Mouse (Mus musculus): ENCODE measurements around the gene Thbd. TPM values are rescaled to one million over a fixed set of nuclear protein-coding genes. Genes with fewer than 3 reads are reported as not detected.

Thbd gene
- total and polyA plus RNA-seq, 2 experiments from 2014 or later = 11.1 to 24.2 TPM

DNA sequence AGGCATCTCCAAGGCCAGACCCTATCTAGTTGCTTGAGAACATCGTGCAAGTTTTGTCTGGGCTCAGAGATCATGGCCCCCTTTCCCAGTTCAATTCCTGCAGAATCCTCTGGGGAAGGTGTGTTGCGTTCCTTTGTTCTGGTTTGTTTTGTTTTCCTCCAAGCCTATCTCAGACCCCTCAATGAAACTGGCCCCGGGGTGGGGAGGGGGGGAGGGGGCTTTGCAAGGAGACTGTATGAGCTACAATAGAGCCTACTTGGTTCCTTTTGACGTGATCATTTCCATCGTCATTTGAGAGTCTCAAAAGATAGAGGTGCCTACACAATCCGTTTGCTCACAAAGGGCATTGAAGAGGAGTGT lies 753 bp upstream of the Thbd start:
- H3K4me1 ChIP-seq (ENCODE audit: insufficient read depth) = peaks cover 18% of the 10 kb centered on the region; the same call in 1 of the 2 replicates
- no peaks in the 10 kb centered on the region for H3K36me3 ChIP-seq (ENCODE audit: insufficient read depth)
- no peak overlapping the region; the same call in 1 of the 2 replicates for H3K4me2 ChIP-seq (ENCODE audit: low read depth)
- H3K4me3 ChIP-seq (ENCODE audit: low read depth, low read length) = no peak overlapping the region
- no peak for DNase-seq
- H3K27ac ChIP-seq (ENCODE audit: low read depth, low read length) = no peak overlapping the region
- H3K9ac ChIP-seq = no peak overlapping the region
- no peak for TF ChIP-seq CTCF (IDR thresholded peaks at IDR 0.05; ENCODE audit: low read depth)
- H3K9me3 ChIP-seq (ENCODE audit: low read length) = no peaks in the 10 kb centered on the region
- peaks cover 31% of the 10 kb centered on the region for H3K27me3 ChIP-seq (ENCODE audit: insufficient read depth, low read length)
- WGBS = 11% methylated on average over 6 of the region's 6 CpGs
- no peak for ATAC-seq

DNA sequence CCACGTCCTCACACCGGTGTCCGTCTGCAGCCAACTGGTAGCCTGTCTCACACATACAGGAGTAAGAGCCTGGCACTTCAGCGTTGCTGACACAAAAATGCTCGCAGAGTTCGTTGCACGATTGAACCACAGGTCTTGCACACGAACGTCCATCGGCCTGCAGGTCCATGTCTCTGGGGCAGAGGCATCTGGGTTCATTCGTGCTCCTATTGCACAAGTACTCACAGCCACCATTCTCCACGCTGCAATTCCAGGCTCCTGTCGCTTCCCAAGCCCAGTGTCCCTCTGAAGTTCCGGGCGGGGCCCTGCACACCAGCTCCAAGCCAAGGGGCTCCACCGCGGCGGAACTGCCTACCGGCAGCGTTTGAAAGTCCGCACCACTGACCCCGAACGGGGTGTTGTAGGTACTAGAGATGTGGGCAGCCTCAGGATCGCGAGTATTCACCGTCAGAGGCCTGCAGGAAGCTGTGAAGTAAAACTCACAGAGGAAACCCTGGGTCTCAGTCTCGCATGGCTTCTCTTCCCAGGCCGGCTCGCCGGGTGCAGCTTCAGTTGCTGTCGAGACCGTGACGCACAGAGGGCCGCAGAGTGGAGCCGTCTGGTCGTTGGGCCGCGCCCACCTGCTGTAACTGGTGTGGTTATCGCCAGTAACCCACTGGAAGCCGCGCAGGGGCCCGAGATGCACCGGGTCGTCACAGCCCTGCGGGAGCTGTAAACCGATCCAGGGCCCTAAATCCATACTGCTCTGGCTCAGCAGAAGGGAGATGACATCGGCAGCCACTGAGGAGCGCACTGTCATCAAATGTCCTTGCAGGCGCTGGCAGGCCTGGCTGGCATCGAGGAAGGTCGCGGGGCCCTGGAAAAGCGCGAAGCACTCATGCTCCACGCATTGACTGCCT lies 768 bp downstream of the Thbd start:
- H3K4me1 ChIP-seq (ENCODE audit: insufficient read depth) = peaks cover 18% of the 10 kb centered on the region; the same call in 1 of the 2 replicates
- DNase-seq = peak; percentile 51
- H3K36me3 ChIP-seq (ENCODE audit: insufficient read depth) = no peaks in the 10 kb centered on the region
- TF ChIP-seq CTCF (IDR thresholded peaks at IDR 0.05; ENCODE audit: low read depth) = no peak
- H3K27ac ChIP-seq (ENCODE audit: low read depth, low read length) = no peak overlapping the region
- H3K4me2 ChIP-seq (ENCODE audit: low read depth) = peak overlapping the region; percentile 54
- H3K9ac ChIP-seq = peak overlapping the region; percentile 22; the same call in 1 of the 2 replicates
- WGBS = 5% methylated on average over 55 of the region's 55 CpGs
- peaks cover 31% of the 10 kb centered on the region for H3K27me3 ChIP-seq (ENCODE audit: insufficient read depth, low read length)
- H3K4me3 ChIP-seq (ENCODE audit: low read depth, low read length) = peak overlapping the region; percentile 25
- peak; percentile 32 for ATAC-seq
- no peaks in the 10 kb centered on the region for H3K9me3 ChIP-seq (ENCODE audit: low read length)

DNA sequence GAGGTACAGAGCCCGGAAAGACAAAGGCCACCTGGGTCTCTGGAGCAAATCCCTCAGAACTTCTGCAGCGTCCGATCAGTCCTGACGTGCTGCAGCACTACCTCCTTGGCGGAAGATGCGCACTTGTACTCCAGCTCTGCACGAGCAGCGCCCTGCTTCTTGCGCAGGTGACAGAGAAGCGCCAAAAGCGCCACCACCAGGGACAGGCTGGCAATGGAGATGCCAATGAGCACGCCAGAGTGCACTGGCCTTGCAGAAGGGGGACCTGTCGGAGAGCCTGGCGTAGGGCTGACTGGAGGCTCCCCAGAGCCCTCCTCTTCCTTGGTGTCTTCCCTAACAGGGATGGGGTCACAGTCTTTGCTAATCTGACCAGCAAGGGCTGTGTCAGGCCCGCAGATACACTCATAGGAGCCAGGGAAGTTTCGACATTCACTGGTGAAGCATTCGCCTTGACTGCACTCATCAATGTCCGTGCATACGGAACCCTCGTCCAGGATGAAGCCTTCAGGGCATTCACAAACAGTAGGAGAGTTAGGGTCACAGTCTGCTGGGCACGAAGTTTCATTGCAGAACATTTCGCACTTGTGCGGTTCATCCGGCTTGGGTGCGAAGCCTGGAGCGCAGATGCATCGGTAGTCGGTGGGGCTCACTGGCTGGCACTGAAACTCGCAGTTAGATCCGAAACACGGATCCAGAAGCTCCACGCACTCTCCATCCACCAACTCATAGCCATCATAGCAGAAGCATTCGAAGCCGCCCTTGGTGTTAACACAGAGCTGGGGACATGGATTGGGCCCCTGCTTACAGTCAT lies 1.6 kb downstream of the Thbd start:
- no peaks in the 10 kb centered on the region for H3K9me3 ChIP-seq (ENCODE audit: low read length)
- H3K36me3 ChIP-seq (ENCODE audit: insufficient read depth) = no peaks in the 10 kb centered on the region
- peak overlapping the region; percentile 25 for H3K4me3 ChIP-seq (ENCODE audit: low read depth, low read length)
- DNase-seq = peak; percentile 53
- ATAC-seq = peak; percentile 17; the same call in 1 of the 2 replicates
- H3K9ac ChIP-seq = no peak overlapping the region
- H3K27me3 ChIP-seq (ENCODE audit: insufficient read depth, low read length) = peaks cover 31% of the 10 kb centered on the region
- peak; percentile 55 for TF ChIP-seq CTCF (IDR thresholded peaks at IDR 0.05; ENCODE audit: low read depth)
- WGBS = 9% methylated on average over 34 of the region's 34 CpGs
- H3K4me2 ChIP-seq (ENCODE audit: low read depth) = peak overlapping the region; percentile 54
- no peak overlapping the region for H3K27ac ChIP-seq (ENCODE audit: low read depth, low read length)
- peaks cover 18% of the 10 kb centered on the region; the same call in 1 of the 2 replicates for H3K4me1 ChIP-seq (ENCODE audit: insufficient read depth)

DNA sequence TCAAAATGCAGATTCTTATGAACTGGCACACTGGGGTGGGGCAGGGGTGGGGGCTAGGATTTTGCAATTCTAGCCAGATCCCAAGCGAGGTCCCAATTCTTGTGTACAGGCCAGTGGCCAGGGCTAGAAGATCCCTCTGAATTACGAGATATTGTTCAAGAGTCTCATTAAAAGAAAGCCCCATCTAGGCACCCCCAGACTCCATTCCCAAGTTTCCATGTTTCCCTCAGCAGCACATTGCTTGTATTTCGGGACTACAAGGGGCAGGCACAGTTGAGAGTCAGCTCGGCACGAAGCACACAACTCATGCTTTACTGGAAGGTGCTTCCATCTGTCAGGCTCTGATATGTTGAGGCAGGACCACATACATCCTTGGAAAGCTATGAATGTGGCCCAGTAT lies 3.1 kb downstream of the Thbd start:
- Histone ChIP-seq H3K27ac (ENCODE audit: low read depth, low read length) (no peak overlapping the region), H3K4me3 (ENCODE audit: low read depth, low read length) (no peak overlapping the region), H3K36me3 (ENCODE audit: insufficient read depth) (no peaks in the 10 kb centered on the region), H3K4me2 (ENCODE audit: low read depth) (no peak overlapping the region), H3K27me3 (ENCODE audit: insufficient read depth, low read length) (peaks cover 31% of the 10 kb centered on the region), H3K4me1 (ENCODE audit: insufficient read depth) (peaks cover 18% of the 10 kb centered on the region; the same call in 1 of the 2 replicates), H3K9ac (no peak overlapping the region), H3K9me3 (ENCODE audit: low read length) (no peaks in the 10 kb centered on the region)
- WGBS = 74% methylated on average over 5 of the region's 5 CpGs
- ATAC-seq = no peak
- no peak for DNase-seq
- no peak for TF ChIP-seq CTCF (IDR thresholded peaks at IDR 0.05; ENCODE audit: low read depth)

DNA sequence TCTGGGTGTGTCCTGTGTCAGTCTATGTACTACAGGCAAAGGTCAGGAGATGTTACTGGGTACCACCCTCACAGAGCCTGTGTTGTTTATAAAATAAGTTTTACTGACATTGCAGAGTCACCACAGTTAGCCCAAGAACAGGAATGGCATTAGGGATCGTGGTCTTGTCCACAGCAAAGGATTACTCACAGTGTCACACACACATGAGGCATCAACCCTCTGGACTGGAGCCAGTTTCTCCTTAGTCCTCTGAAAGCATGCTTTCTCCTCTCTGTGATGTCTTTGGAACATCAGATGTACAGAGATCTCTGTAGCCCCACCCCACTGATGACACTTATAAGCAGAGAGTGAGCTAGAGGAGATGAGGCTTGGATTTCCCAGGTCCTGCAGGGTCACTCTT lies 5.8 kb downstream of the Thbd start:
- ATAC-seq = no peak
- no peak for TF ChIP-seq CTCF (IDR thresholded peaks at IDR 0.05; ENCODE audit: low read depth)
- 81% methylated on average over 1 of the region's 1 CpGs for WGBS
- H3K27ac ChIP-seq (ENCODE audit: low read depth, low read length) = no peak overlapping the region
- H3K4me1 ChIP-seq (ENCODE audit: insufficient read depth) = peaks cover 7% of the 10 kb centered on the region; the same call in 1 of the 2 replicates
- DNase-seq = no peak
- peaks cover 17% of the 10 kb centered on the region for H3K27me3 ChIP-seq (ENCODE audit: insufficient read depth, low read length)
- no peak overlapping the region for H3K9ac ChIP-seq
- no peaks in the 10 kb centered on the region for H3K9me3 ChIP-seq (ENCODE audit: low read length)
- H3K4me2 ChIP-seq (ENCODE audit: low read depth) = no peak overlapping the region
- no peaks in the 10 kb centered on the region for H3K36me3 ChIP-seq (ENCODE audit: insufficient read depth)
- H3K4me3 ChIP-seq (ENCODE audit: low read depth, low read length) = no peak overlapping the region

DNA sequence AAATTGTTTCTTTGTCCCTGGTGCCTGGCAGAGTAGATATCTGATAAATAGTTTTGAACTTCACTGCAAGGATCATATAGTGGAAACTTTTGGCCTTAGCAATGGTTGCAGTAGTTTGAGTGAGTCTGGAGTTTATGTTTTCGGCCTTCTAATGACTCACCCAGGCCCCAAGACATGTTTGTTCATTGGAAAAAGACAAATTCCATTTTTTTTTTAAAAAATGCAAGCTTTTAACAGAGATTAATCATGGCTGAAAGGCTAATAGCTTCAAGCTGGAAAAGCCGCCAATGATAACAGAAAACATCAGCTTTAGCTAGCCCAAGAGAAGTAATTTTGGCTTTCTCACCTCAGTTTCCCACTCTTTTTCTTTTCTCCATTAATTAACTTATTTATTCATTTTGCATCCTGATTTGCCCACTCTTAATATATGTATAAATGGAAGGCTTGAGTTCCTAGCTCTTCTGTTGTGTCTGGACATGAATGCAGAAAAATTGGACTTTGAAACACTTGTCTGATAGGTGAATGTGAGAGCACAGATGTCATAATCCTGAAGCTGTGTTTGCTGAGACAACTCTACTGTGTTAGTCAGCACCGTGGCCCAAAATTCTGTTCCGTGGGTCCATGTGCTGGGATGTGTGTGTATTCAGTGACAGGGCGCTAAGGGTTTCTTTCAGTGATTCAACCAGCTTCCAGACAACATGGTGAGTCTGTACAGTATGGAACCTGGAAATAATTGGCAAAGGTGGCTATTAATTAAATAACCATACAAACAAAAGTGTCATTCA lies 8.9 kb downstream of the Thbd start:
- TF ChIP-seq CTCF (IDR thresholded peaks at IDR 0.05; ENCODE audit: low read depth) = no peak
- H3K4me2 ChIP-seq (ENCODE audit: low read depth) = no peak overlapping the region
- H3K27me3 ChIP-seq (ENCODE audit: insufficient read depth, low read length) = peaks cover 4% of the 10 kb centered on the region; the same call in 1 of the 2 replicates
- DNase-seq (no peak), ATAC-seq (no peak)
- H3K4me1 ChIP-seq (ENCODE audit: insufficient read depth) = no peaks in the 10 kb centered on the region
- H3K9me3 ChIP-seq (ENCODE audit: low read length) = no peaks in the 10 kb centered on the region
- no peak overlapping the region for H3K4me3 ChIP-seq (ENCODE audit: low read depth, low read length)
- no peaks in the 10 kb centered on the region for H3K36me3 ChIP-seq (ENCODE audit: insufficient read depth)
- 80% methylated on average over 5 of the region's 5 CpGs for WGBS
- H3K9ac ChIP-seq = no peak overlapping the region
- H3K27ac ChIP-seq (ENCODE audit: low read depth, low read length) = no peak overlapping the region

Measured in forebrain, postnatal 0 days (tissue).